Mouse (Mus musculus) E14TG2a.4 (cell line): ENCODE measurements at regions not wholly inside any gene's neighbourhood (a gene's known extent, or its start where the extent isn't known, plus 50 kb on each side); places are given as distances from the start of the nearest gene placed in this dataset.

Experiments used
- CTCF ChIP-seq: conservative IDR thresholded peaks from 2 replicates; pipeline ENCODE4 v1.5.1; 2014; ENCODE audit warnings: low read length
- POU5F1 ChIP-seq: IDR thresholded peaks from 2 replicates; pipeline ENCODE4 v1.6.1; 2014; ENCODE audit warnings: low read length, borderline replicate concordance

- TF ChIP-seq CTCF (no peak), POU5F1 (no peak)
These were observed 180.3 kb upstream of the Crbn start for GRCm38 (mm10) chr6:106980188-106980587.
